Mouse (Mus musculus): ENCODE measurements around the gene Ppp2r5a.

DNA sequence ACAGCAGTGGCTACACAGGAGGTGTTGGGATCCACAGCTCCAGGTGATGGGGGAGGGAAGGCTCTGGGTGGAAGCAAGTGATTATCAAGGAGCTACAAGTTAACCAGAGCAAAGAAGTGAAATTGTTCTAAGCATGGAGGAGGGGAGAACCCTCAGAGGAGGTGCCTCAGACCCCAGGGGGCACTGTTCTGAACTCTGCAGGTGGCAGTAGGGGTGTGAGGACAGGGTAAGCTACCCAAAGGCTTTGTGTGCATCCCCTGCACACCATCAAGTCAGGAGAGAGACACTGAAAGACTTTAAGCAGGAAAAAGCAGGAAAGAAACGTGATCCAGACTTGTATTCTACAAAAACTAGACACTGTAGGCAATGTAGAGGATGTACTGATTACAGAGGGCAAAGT is 1.2 kb upstream of the Ppp2r5a start:
- no peak for TF ChIP-seq CTCF (IDR thresholded peaks at IDR 0.05; ENCODE audit: insufficient read depth, low read length)
- TF ChIP-seq POLR2A (IDR thresholded peaks at IDR 0.05; ENCODE audit: borderline replicate concordance, extremely low read depth, low read depth, low read length) = no peak
